Mouse (Mus musculus) G1E (cell line): ENCODE measurements around the gene Mecr. TPM values are rescaled to one million over a fixed set of nuclear protein-coding genes. Genes with fewer than 3 reads are reported as not detected.

Experiments used
- ATAC-seq: 2 replicates; pipeline ENCODE4 v1.8.0; 2016; ENCODE audit warnings: mild to moderate bottlenecking; ENCODE audit not compliant: insufficient number of reproducible peaks, poor library complexity, low FRiP score, severe bottlenecking; ENCODE audit errors: extremely low read depth
- DNase-seq: peaks from one replicate; pipeline ENCODE4 v3.0.0; 2012; ENCODE audit warnings: low spot score
- H3K27me3 ChIP-seq: 2 replicates; pipeline ENCODE4 v1.6.1; 2012; ENCODE audit warnings: mild to moderate bottlenecking, low read length, inconsistent platforms; ENCODE audit not compliant: insufficient read depth
- H3K36me3 ChIP-seq: replicated peaks from 2 replicates; pipeline ENCODE3; 2012; ENCODE audit warnings: mild to moderate bottlenecking, inconsistent platforms
- H3K4me1 ChIP-seq: 2 replicates; pipeline ENCODE4 v1.6.1; 2012; ENCODE audit warnings: low read depth, low read length, inconsistent platforms, mixed read lengths; ENCODE audit not compliant: insufficient read depth
- H3K4me3 ChIP-seq: 2 replicates; pipeline ENCODE4 v1.5.1; 2012; ENCODE audit warnings: low read depth, mild to moderate bottlenecking, inconsistent platforms, low read length, moderate library complexity, mixed read lengths
- H3K9me3 ChIP-seq: replicated peaks from 2 replicates; pipeline ENCODE4 v1.6.1; 2012; ENCODE audit warnings: inconsistent platforms
- CTCF ChIP-seq: IDR thresholded peaks from 2 replicates; pipeline ENCODE4 v1.5.1; 2012; ENCODE audit warnings: low read depth, low read length, inconsistent platforms, mixed read lengths
- GATA1 ChIP-seq: IDR thresholded peaks from 2 replicates; pipeline ENCODE4 v1.6.1; 2012; ENCODE audit warnings: borderline replicate concordance, low read length, inconsistent platforms, mixed read lengths
- GATA2 ChIP-seq: IDR thresholded peaks from 2 replicates; pipeline ENCODE4 v1.6.1; 2012; ENCODE audit warnings: low read depth, low read length, inconsistent platforms, borderline replicate concordance
- POLR2AphosphoS5 ChIP-seq: IDR thresholded peaks from 2 replicates; pipeline ENCODE4 v1.6.1; 2012; ENCODE audit warnings: low read depth, low read length, inconsistent platforms; ENCODE audit not compliant: insufficient replicate concordance
- TAL1 ChIP-seq: conservative IDR thresholded peaks from 2 replicates; pipeline ENCODE4 v1.6.1; 2012; ENCODE audit warnings: low read depth, low read length, inconsistent platforms, mixed read lengths
- polyA plus RNA-seq: library from polyadenylated mRNA; stranded (reverse); fragments of >175 nt; gene quantifications from 2 replicates; pipeline ENCODE4 v1.2.3, GENCODE M21; 2012
- total RNA-seq, 2 experiments: library from RNA; stranded (forward) in 1 of 2; stranded (reverse) in 1 of 2; fragments of 200-1000 nt in 1 of 2; fragments of >200 nt in 1 of 2; fragmentation: Nextera tagmentation in 1 of 2; gene quantifications; 2 replicates each; pipeline ENCODE4 v1.2.3; 2014 to 2017

Mecr gene
- total and polyA plus RNA-seq, 3 experiments, result 32.3 to 50.6 (median 38.0) TPM

DNA sequence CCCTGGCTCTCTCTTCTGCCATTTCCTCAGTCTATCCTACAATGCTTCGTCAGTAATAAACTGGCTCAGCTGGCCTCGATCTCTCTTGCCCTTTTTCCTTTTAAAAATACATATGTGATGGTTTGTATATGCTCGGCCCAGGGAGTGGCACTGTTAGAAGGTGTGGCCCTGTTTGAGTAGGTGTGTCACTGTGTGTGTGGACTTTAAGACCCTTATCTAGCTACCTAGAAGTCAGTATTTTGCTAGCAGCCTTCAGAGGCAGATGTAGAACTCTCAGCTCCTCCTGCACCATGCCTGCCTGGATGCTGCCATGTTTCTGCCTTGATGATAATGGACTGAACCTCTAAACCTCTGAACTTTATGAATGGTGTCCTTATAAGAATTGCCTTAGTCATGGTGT, 20.7 kb upstream of the Mecr start:
- no peaks in the 10 kb centered on the region; the same call in 1 of the 2 replicates for H3K27me3 ChIP-seq

DNA sequence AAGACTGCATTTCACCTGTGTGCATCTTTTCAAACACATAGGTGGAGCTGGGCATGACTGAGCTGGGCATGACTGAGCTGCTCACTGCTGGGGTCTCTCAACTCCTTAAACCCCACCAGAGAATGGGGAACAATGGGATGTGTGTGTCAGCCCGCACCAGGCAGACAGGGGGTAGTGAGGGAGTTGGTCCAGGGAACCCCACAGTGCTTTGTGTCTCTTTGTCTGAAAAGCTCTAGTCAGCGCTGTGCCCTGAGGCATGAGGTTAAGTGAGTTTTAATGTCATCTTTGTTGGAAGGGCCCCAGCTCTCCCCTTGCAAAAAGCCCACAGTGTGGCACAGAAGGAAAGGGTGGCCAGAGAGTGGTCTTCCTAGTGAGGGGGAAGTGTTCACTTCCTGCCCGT, 18.3 kb upstream of the Mecr start:
- Histone ChIP-seq H3K9me3 (no peaks in the 10 kb centered on the region), H3K4me3 (no peak overlapping the region), H3K36me3 (peaks cover 70% of the 10 kb centered on the region), H3K27me3 (no peaks in the 10 kb centered on the region; the same call in 1 of the 2 replicates), H3K4me1 (peaks cover 80% of the 10 kb centered on the region)
- DNase-seq (no peak), ATAC-seq (no peak)
- TF ChIP-seq GATA1 (no peak), TAL1 (no peak), POLR2AphosphoS5 (no peak), CTCF (no peak), GATA2 (no peak)

More for the DNA sequence above, 20.7 kb upstream of the Mecr start:
- Histone ChIP-seq H3K4me1 (peaks cover 68% of the 10 kb centered on the region), H3K4me3 (no peak overlapping the region), H3K36me3 (peaks cover 84% of the 10 kb centered on the region), H3K9me3 (no peaks in the 10 kb centered on the region)
- DNase-seq, result no peak
- no peak for ATAC-seq
- TF ChIP-seq GATA2 (no peak), TAL1 (no peak), CTCF (no peak), POLR2AphosphoS5 (no peak), GATA1 (no peak)

DNA sequence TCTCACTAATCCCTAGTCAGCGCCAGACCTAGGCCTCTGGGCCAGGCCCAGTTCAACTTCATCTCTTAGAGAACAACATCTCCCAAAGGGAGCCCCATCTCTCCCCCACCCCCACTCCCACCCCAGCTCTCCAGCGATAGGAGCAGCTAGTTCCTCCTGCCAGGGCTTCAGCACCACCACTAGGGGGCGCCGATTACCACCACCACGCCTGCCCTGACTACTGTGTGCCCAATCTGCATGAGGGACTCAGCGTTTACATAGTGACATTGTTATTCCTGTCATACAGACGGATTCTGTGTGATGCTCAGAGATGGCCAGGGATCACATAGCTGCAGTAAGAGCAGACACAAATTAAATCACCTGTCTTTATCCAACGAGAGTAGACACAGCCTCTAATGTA, 17.4 kb upstream of the Mecr start:
- no peak for TF ChIP-seq POLR2AphosphoS5
- TF ChIP-seq CTCF, result peak; percentile 89
- DNase-seq (peak; percentile 88), ATAC-seq (0 out of 2 replicates have a peak, but pooled peaks have one; percentile 10)
- H3K4me1 ChIP-seq, result peaks cover 89% of the 10 kb centered on the region
- H3K36me3 ChIP-seq, result peaks cover 70% of the 10 kb centered on the region
- H3K4me3 ChIP-seq, result no peak overlapping the region; the same call in 1 of the 2 replicates
- no peaks in the 10 kb centered on the region for H3K27me3 ChIP-seq
- no peaks in the 10 kb centered on the region for H3K9me3 ChIP-seq

- peak overlapping the region; percentile 50; the same call in 1 of the 2 replicates for H3K4me3 ChIP-seq
- TF ChIP-seq POLR2AphosphoS5 (no peak), CTCF (no peak), GATA1 (no peak), TAL1 (no peak), GATA2 (peak; percentile 75; the same call in 1 of the 2 replicates)
- H3K36me3 ChIP-seq, result peaks cover 70% of the 10 kb centered on the region
- ATAC-seq (no peak), DNase-seq (peak; percentile 45)
- no peaks in the 10 kb centered on the region for H3K27me3 ChIP-seq
- no peaks in the 10 kb centered on the region for H3K9me3 ChIP-seq
- H3K4me1 ChIP-seq, result peaks cover 92% of the 10 kb centered on the region
Measured at GRCm38 (mm10) chr4:131826905-131827304, 16.4 kb upstream of the Mecr start.

DNA sequence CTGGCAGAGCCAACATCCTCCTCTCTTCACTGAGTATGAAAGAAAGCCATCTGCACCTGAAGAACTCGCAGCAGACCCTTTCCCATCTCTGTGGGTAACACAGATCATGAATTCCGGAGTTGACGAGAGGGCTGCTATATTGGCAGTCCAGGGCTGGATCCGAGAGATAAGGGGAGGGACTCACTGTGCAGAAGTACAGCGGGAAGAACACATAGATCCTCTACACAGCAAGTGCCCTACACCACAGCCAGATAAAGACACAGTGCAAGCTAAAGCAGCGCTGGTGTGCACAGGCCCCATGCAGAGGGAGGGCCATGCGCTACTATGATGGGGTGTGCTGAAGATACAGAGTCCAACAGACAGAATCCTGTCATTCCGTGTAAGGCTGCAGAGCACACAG, 14.1 kb upstream of the Mecr start:
- peaks cover 97% of the 10 kb centered on the region for H3K4me1 ChIP-seq
- peak overlapping the region; percentile 62; the same call in 1 of the 2 replicates for H3K4me3 ChIP-seq
- H3K36me3 ChIP-seq, result peaks cover 52% of the 10 kb centered on the region
- TF ChIP-seq CTCF (no peak), TAL1 (peak; percentile 86)
- DNase-seq (peak; percentile 75), ATAC-seq (peak; percentile 74)
- no peaks in the 10 kb centered on the region for H3K27me3 ChIP-seq
- no peaks in the 10 kb centered on the region for H3K9me3 ChIP-seq

- ATAC-seq (no peak), DNase-seq (no peak)
- H3K27me3 ChIP-seq, result no peaks in the 10 kb centered on the region
- H3K9me3 ChIP-seq, result no peaks in the 10 kb centered on the region
- TF ChIP-seq CTCF, result no peak
- no peak for TF ChIP-seq POLR2AphosphoS5
- TF ChIP-seq GATA1, result no peak
- no peak for TF ChIP-seq TAL1
- TF ChIP-seq GATA2, result no peak
- H3K4me1 ChIP-seq, result peaks cover 98% of the 10 kb centered on the region
- H3K36me3 ChIP-seq, result peaks cover 39% of the 10 kb centered on the region
- peak overlapping the region; percentile 59; the same call in 1 of the 2 replicates for H3K4me3 ChIP-seq
Measured at GRCm38 (mm10) chr4:131831546-131832045, 11.7 kb upstream of the Mecr start.
